Mouse (Mus musculus): ENCODE results near the gene Snx32. TPM values are rescaled to one million over a fixed set of nuclear protein-coding genes. Genes with fewer than 3 reads are reported as not detected.

Snx32 gene
- polyA plus RNA-seq, 1 experiment from 2014 or later: 7.0 TPM

DNA sequence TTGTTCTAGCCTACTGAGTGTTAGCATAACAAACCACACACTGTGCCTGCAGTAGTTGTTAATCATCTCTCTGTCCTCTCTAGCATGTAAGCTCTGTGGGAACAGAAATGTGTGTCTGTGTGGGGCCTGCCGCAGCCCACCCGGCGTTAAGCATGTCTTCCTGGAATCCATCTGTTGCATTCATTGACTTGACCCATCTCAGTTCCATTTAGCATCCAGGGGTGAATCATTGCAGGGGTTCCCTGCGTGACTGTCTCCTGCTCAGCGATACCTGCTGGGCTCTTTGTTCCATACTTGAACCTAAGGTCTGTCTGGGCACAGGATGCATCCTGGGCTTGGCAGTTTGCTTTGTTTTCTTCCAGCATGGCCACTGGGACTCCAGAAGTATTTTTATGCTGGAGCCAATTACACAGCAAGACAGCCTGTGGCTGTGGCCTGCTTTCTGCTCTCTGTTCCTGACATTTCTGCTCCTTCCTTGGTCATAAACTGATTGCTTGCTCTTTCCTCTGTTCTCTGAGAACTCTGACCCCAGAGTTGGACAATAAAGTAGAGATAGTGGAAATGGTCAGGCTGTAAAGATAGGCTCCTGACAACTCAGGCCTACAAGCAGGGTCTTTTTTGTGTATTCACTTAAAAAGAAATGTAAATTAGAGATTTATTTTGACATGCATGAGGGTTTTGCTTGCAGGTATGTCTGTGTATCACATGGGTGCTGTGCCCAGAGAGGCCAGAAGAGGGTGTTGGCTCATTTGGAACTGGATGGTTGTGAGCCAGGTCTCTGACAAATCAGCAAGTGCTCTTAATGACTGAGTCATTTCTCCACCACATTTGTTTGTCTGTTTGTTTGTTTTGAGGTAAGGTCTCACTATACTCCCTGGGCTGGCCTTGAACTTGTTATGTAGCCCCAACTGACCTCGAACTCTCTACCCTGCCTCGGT lies 5.8 kb upstream of the Snx32 start:
- DNase-seq (ENCODE audit: low spot score) (no peak), ATAC-seq (replicated peaks; ENCODE audit: low FRiP score) (no peak)
- no peaks in the 10 kb centered on the region for H3K36me3 ChIP-seq (ENCODE audit: control insufficient read depth, insufficient read depth, low read length)
- no peaks in the 10 kb centered on the region for H3K27me3 ChIP-seq (replicated peaks; ENCODE audit: control insufficient read depth, insufficient read depth, low read length)
- WGBS: 88% methylated on average over 7 of the region's 7 CpGs
- H3K9ac ChIP-seq (ENCODE audit: low read depth, low read length): no peak overlapping the region
- H3K9me3 ChIP-seq (ENCODE audit: control insufficient read depth, low read length): no peaks in the 10 kb centered on the region
- peaks cover 14% of the 10 kb centered on the region for H3K4me1 ChIP-seq (replicated peaks; ENCODE audit: control insufficient read depth, insufficient read depth, low read length)
- no peak overlapping the region for H3K4me2 ChIP-seq
- H3K4me3 ChIP-seq (ENCODE audit: low read depth, low read length): no peak overlapping the region
- H3K27ac ChIP-seq (ENCODE audit: low read depth, low read length): no peak overlapping the region

DNA sequence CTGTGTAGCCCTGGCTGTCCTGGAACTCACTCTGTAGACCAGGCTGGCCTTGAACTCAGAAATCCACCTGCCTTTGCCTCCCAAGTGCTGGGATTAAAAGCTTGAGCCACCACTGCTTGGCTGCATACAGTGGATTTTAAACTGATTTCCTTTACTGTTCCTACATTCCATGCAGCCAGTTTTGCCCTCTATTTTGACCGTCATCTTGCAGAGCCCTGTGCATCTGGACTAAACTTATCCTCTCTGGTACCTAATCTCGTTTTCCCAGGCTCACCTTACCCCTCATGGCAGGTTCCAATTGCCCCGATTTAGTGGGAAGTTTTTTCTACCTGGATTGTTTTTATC lies 2.6 kb upstream of the Snx32 start:
- Histone ChIP-seq H3K9ac (ENCODE audit: low read depth, low read length) (no peak overlapping the region), H3K9me3 (ENCODE audit: control insufficient read depth, low read length) (no peaks in the 10 kb centered on the region), H3K4me3 (ENCODE audit: low read depth, low read length) (no peak overlapping the region), H3K36me3 (ENCODE audit: control insufficient read depth, insufficient read depth, low read length) (no peaks in the 10 kb centered on the region), H3K4me2 (peak overlapping the region; percentile 93), H3K4me1 (replicated peaks; ENCODE audit: control insufficient read depth, insufficient read depth, low read length) (peaks cover 15% of the 10 kb centered on the region), H3K27ac (ENCODE audit: low read depth, low read length) (no peak overlapping the region), H3K27me3 (replicated peaks; ENCODE audit: control insufficient read depth, insufficient read depth, low read length) (no peaks in the 10 kb centered on the region)
- WGBS: 65% methylated on average over 3 of the region's 3 CpGs
- ATAC-seq (replicated peaks; ENCODE audit: low FRiP score) (no peak), DNase-seq (ENCODE audit: low spot score) (no peak)

DNA sequence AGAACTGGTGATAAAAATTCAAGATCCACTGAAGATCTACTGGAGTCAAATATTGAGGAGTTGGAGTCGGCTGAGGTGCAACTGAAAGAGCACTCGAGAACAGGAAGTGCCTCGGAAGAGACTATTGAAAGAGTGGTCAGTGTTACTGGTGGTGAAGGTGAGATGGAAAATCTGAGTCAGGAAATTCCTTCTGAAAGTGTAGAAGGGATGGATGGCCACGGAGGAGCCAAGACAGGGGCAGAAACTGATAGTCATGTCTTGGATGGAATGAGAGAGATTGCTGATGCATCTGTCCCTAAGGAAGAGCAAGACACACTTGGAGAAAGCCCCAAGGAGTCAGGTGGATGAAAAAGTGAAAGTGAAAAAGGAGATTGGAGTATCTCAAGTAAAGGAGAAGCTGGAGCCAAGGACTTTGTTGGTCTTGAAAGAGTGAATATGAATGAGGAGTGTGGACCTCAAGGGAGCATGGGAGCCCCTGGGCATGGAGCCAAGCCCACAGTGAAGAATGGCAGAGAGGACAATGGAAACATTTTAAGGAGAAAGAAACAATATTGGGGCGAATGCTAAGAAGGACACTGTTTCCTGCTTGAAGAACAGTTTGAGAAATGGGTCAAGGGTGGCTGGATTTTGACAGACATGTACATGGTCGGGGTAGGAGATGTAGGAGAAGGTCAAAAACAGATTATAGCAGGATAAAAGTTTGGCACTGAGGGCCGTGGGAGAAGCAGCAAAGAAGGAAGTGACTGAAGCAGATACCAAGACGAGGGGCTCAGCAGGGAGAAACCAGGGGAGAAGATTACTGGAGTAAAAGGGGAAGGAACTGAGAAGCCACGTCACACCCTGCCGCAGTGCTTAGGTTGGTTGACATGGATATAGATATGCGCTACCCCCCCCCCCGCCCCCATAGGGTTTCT lies 2.0 kb upstream of the Snx32 start:
- Histone ChIP-seq H3K36me3 (ENCODE audit: control insufficient read depth, insufficient read depth, low read length) (no peaks in the 10 kb centered on the region), H3K27me3 (replicated peaks; ENCODE audit: control insufficient read depth, insufficient read depth, low read length) (no peaks in the 10 kb centered on the region), H3K4me2 (peak overlapping the region; percentile 93), H3K4me1 (replicated peaks; ENCODE audit: control insufficient read depth, insufficient read depth, low read length) (peaks cover 15% of the 10 kb centered on the region), H3K27ac (ENCODE audit: low read depth, low read length) (no peak overlapping the region), H3K9ac (ENCODE audit: low read depth, low read length) (0 out of 2 replicates have a peak overlapping the region, but pooled peaks have one; percentile 7), H3K9me3 (ENCODE audit: control insufficient read depth, low read length) (no peaks in the 10 kb centered on the region), H3K4me3 (ENCODE audit: low read depth, low read length) (peak overlapping the region; percentile 24)
- WGBS: 41% methylated on average over 12 of the region's 12 CpGs
- DNase-seq (ENCODE audit: low spot score) (no peak), ATAC-seq (replicated peaks; ENCODE audit: low FRiP score) (no peak)

DNA sequence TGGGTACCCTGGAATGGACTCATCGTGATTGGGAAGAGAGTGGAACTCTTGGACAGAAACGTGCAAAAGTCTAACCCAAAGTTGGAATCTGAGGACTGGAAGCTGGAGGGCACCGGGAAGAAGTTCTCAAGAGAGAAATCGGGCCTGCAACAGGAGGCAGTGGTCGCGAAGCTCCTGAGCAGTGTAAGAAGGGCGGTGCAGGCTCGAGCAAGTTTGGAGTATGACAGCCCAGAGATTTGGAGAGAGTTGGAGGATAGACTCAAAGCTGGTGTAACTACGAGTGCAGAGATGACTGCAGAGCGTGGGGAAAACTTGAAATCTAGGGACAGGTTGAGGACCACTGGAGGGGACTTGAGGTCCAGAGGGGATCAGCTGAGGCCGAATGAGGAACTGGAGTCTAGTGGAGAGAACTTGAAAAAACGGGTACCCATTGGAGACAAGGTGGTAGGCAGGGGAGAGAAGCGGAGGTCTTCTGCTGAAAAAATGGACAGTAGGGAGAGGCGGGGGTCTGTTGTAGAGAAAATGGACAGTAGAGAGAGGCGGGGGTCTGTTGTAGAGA lies 815 bp upstream of the Snx32 start:
- Histone ChIP-seq H3K9ac (ENCODE audit: low read depth, low read length) (peak overlapping the region; percentile 73), H3K4me1 (replicated peaks; ENCODE audit: control insufficient read depth, insufficient read depth, low read length) (peaks cover 15% of the 10 kb centered on the region), H3K9me3 (ENCODE audit: control insufficient read depth, low read length) (no peaks in the 10 kb centered on the region), H3K4me3 (ENCODE audit: low read depth, low read length) (peak overlapping the region; percentile 65), H3K27me3 (replicated peaks; ENCODE audit: control insufficient read depth, insufficient read depth, low read length) (no peaks in the 10 kb centered on the region), H3K36me3 (ENCODE audit: control insufficient read depth, insufficient read depth, low read length) (no peaks in the 10 kb centered on the region), H3K27ac (ENCODE audit: low read depth, low read length) (peak overlapping the region; percentile 26; the same call in 1 of the 2 replicates), H3K4me2 (peak overlapping the region; percentile 93)
- ATAC-seq (replicated peaks; ENCODE audit: low FRiP score) (no peak), DNase-seq (ENCODE audit: low spot score) (no peak)
- WGBS: 38% methylated on average over 15 of the region's 15 CpGs

DNA sequence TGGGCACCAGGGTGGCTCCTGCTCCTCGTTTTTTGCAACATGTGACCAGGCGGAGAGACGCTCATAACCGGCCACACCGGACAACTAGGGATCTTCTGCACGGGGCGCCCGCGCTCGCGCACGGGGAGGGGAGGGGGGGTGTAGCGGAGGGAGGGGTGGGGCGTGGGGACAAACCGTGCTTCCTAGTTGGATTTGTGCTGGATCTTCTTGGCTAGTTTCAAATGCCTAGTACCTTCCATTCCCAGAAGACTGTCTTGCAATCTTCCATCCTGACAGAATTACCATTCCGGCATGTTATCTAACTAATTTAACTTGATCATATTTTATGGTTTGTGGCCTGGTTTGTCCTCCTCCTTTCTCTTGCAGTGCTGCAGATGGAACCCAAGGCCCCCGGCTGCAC lies 6.7 kb downstream of the Snx32 start, which contains the start of gene 1700020D05Rik:
Gene 1700020D05Rik (minus strand): TSS at position 101 of the 400 bp plus-strand sequence.
- Histone ChIP-seq H3K9me3 (ENCODE audit: control insufficient read depth, low read length) (no peaks in the 10 kb centered on the region), H3K9ac (ENCODE audit: low read depth, low read length) (no peak within 1 kb of the TSS), H3K27ac (ENCODE audit: low read depth, low read length) (no peak within 1 kb of the TSS), H3K4me2 (no peak within 1 kb of the TSS), H3K4me1 (replicated peaks; ENCODE audit: control insufficient read depth, insufficient read depth, low read length) (no peaks in the 10 kb centered on the region), H3K4me3 (ENCODE audit: low read depth, low read length) (no peak within 1 kb of the TSS), H3K36me3 (ENCODE audit: control insufficient read depth, insufficient read depth, low read length) (no peaks in the 10 kb centered on the region), H3K27me3 (replicated peaks; ENCODE audit: control insufficient read depth, insufficient read depth, low read length) (no peaks in the 10 kb centered on the region)
- no peak for DNase-seq (ENCODE audit: low spot score)
- no peak for ATAC-seq (replicated peaks; ENCODE audit: low FRiP score)
- WGBS: 66% methylated on average over 17 of the region's 17 CpGs

DNA sequence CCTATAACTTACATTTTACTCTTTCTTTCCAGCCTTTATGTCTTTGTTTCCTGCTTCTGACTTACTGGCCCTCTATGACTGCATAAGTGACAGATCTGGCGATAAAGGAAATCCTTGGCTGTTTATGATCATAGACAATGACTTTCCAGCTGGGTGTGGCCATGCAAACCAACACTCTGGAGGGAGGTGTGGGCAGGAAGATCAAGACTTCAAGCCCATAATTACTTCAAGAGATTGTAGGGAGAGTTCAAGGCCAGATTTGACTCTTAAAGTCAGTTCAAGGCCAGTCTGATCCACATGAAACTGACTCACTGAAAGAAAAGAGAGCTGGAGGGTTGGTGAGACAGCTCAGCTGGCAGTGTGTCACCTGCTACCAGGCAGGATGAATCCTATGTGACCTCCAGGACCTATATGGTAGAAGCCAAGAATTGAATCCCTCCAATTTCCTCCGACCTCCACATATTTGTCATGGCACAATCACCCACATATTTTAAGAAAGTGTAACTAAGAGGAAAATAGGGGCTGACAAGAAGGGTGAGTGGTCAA lies 9.9 kb downstream of the Snx32 start:
- WGBS: 86% methylated on average over 2 of the region's 2 CpGs
- H3K36me3 ChIP-seq (ENCODE audit: control insufficient read depth, insufficient read depth, low read length): peaks cover 22% of the 10 kb centered on the region; the same call in 1 of the 2 replicates

DNA sequence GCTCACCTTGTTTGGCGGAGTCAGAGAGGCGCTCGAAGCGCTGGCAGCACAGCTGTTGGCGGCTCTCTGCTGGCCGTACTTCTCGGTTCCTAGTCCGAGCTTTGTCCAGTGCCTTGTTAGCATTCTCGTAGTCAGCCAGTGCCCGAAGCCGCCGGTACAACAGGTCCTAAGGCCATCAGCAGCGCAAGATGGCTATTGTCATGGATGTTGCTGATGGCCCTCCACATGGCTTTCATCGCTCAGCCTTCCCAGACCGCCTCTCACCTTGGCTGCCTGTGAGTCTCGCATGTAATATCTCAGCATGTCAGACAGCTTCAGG lies 14.3 kb downstream of the Snx32 start:
- ATAC-seq (replicated peaks; ENCODE audit: low FRiP score) (no peak), DNase-seq (ENCODE audit: low spot score) (no peak)
- no peak overlapping the region for H3K27ac ChIP-seq (ENCODE audit: low read depth, low read length)
- peaks cover 52% of the 10 kb centered on the region for H3K36me3 ChIP-seq (ENCODE audit: control insufficient read depth, insufficient read depth, low read length)
- 83% methylated on average over 16 of the region's 16 CpGs for WGBS
- H3K4me2 ChIP-seq: no peak overlapping the region
- H3K4me3 ChIP-seq (ENCODE audit: low read depth, low read length): no peak overlapping the region
- H3K9ac ChIP-seq (ENCODE audit: low read depth, low read length): no peak overlapping the region
- no peaks in the 10 kb centered on the region for H3K27me3 ChIP-seq (replicated peaks; ENCODE audit: control insufficient read depth, insufficient read depth, low read length)
- peaks cover 12% of the 10 kb centered on the region for H3K4me1 ChIP-seq (replicated peaks; ENCODE audit: control insufficient read depth, insufficient read depth, low read length)
- no peaks in the 10 kb centered on the region for H3K9me3 ChIP-seq (ENCODE audit: control insufficient read depth, low read length)

More for the DNA sequence above, 9.9 kb downstream of the Snx32 start:
- no peak overlapping the region for H3K27ac ChIP-seq (ENCODE audit: low read depth, low read length)
- no peak overlapping the region for H3K4me3 ChIP-seq (ENCODE audit: low read depth, low read length)
- no peak overlapping the region for H3K4me2 ChIP-seq
- H3K9me3 ChIP-seq (ENCODE audit: control insufficient read depth, low read length): no peaks in the 10 kb centered on the region
- DNase-seq (ENCODE audit: low spot score): no peak
- no peak overlapping the region for H3K9ac ChIP-seq (ENCODE audit: low read depth, low read length)
- ATAC-seq (replicated peaks; ENCODE audit: low FRiP score): no peak
- no peaks in the 10 kb centered on the region for H3K27me3 ChIP-seq (replicated peaks; ENCODE audit: control insufficient read depth, insufficient read depth, low read length)
- H3K4me1 ChIP-seq (replicated peaks; ENCODE audit: control insufficient read depth, insufficient read depth, low read length): no peaks in the 10 kb centered on the region

DNA sequence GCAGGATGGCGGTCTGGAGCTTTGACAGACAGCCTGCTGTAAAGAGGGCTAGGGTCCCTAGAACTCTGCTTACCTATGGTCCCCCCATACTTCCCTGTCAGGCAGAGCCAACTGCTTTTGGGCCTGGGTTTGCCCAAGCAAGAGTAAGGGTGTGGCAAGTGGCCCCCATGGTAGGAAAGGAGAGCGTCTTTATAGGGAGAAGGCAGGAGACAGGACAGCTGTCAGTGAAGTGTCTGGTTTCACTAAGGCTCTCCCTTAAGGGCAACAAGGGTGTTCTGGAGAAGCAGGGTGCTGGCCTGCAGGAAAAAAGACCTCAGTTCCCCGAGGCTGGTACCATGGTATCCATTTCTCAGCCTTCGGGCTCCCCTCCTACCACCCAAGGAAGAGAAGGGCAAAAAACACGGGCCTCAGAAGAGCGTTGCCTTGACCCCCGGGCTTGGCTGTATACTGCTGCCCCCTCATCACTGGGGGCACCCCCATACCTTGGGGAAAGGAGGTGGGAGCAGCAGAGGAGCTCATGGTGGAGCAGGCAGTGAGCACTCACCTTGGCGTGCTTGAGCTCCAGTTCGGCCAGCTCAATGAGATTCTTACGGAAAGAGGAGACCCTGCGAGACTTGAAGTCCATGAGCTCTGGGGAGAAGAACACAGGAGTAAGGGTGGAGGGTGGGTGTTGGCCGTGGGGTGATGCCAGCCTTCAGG lies 14.8 kb downstream of the Snx32 start:
- DNase-seq (ENCODE audit: low spot score): no peak
- no peaks in the 10 kb centered on the region for H3K9me3 ChIP-seq (ENCODE audit: control insufficient read depth, low read length)
- H3K4me2 ChIP-seq: no peak overlapping the region
- H3K27me3 ChIP-seq (replicated peaks; ENCODE audit: control insufficient read depth, insufficient read depth, low read length): no peaks in the 10 kb centered on the region
- WGBS: 80% methylated on average over 12 of the region's 12 CpGs
- peaks cover 52% of the 10 kb centered on the region for H3K36me3 ChIP-seq (ENCODE audit: control insufficient read depth, insufficient read depth, low read length)
- H3K9ac ChIP-seq (ENCODE audit: low read depth, low read length): no peak overlapping the region
- no peak for ATAC-seq (replicated peaks; ENCODE audit: low FRiP score)
- H3K4me1 ChIP-seq (replicated peaks; ENCODE audit: control insufficient read depth, insufficient read depth, low read length): peaks cover 12% of the 10 kb centered on the region
- no peak overlapping the region for H3K27ac ChIP-seq (ENCODE audit: low read depth, low read length)
- H3K4me3 ChIP-seq (ENCODE audit: low read depth, low read length): no peak overlapping the region

Data from liver, embryonic 11.5 days (tissue).